Mouse (Mus musculus) CH12.LX (cell line): ENCODE results near the gene Macrod2. TPM values are rescaled to one million over a fixed set of nuclear protein-coding genes. Genes with fewer than 3 reads are reported as not detected.

ENCODE experiments used
- DNase-seq: peaks from one replicate; pipeline ENCODE4 v3.0.0-alpha.2; 2013; ENCODE audit errors: extremely low read depth
- H3K27ac ChIP-seq: 2 replicates; pipeline ENCODE4 v1.5.1; 2012; ENCODE audit warnings: low read depth, mild to moderate bottlenecking, control low read depth, moderate library complexity; ENCODE audit not compliant: insufficient read depth
- H3K27me3 ChIP-seq: replicated peaks from 2 replicates; pipeline ENCODE3; 2012; ENCODE audit warnings: inconsistent platforms
- H3K36me3 ChIP-seq, 2 experiments: replicated peaks in 1 of 2; 2 replicates each; pipeline versions ENCODE3 to v1.6.1; 2012; ENCODE audit warnings: inconsistent platforms in 1 of 2, low read length in 1 of 2, mild to moderate bottlenecking in 1 of 2, mixed read lengths in 1 of 2, moderate library complexity in 1 of 2; ENCODE audit not compliant: control insufficient read depth in 1 of 2, insufficient read depth in 1 of 2
- H3K4me1 ChIP-seq, 2 experiments: 2 replicates each; pipeline ENCODE4 v1.6.1; 2012; ENCODE audit warnings: inconsistent platforms in 1 of 2, moderate library complexity in 1 of 2; ENCODE audit not compliant: insufficient read depth in 2 of 2, control insufficient read depth in 1 of 2
- H3K4me2 ChIP-seq: 2 replicates; pipeline ENCODE4 v1.6.1; 2012; ENCODE audit warnings: low read depth, mild to moderate bottlenecking, control low read depth; ENCODE audit not compliant: poor library complexity, insufficient read depth, severe bottlenecking
- H3K4me3 ChIP-seq, 3 experiments: fragments of 150-350 bp in 1 of 3; sonication (generic) in 1 of 3; replicated peaks in 1 of 3; 2 replicates each; pipeline versions ENCODE3 to v1.5.1; 2011 to 2012; ENCODE audit warnings: low read depth in 2 of 3, low read length in 2 of 3, mild to moderate bottlenecking in 2 of 3, moderate library complexity in 2 of 3, control low read depth in 1 of 3, improper control_type of control experiment in 1 of 3, inconsistent platforms in 1 of 3, mixed read lengths in 1 of 3; ENCODE audit not compliant: poor library complexity in 1 of 3
- H3K79me2 ChIP-seq: replicated peaks from 2 replicates; pipeline ENCODE4 v1.6.1; 2012; ENCODE audit warnings: mild to moderate bottlenecking, moderate library complexity; ENCODE audit not compliant: control insufficient read depth, poor library complexity, insufficient read depth, severe bottlenecking; ENCODE audit errors: extremely low read depth
- H3K9ac ChIP-seq: 2 replicates; pipeline ENCODE4 v1.6.1; 2012; ENCODE audit warnings: low read depth, mild to moderate bottlenecking, control low read depth, moderate library complexity; ENCODE audit not compliant: insufficient read depth
- H3K9me3 ChIP-seq: replicated peaks from 2 replicates; pipeline ENCODE3; 2012; ENCODE audit warnings: low read length, inconsistent platforms, mixed read lengths
- BHLHE40 ChIP-seq: IDR thresholded peaks from 2 replicates; pipeline ENCODE4 v1.6.1; 2011; ENCODE audit warnings: mild to moderate bottlenecking, low read depth, low read length, improper control_type of control experiment
- CHD2 ChIP-seq: IDR thresholded peaks from 2 replicates; pipeline ENCODE4 v1.6.1; 2011; ENCODE audit warnings: low read length, improper control_type of control experiment
- ELF1 ChIP-seq: IDR thresholded peaks from 2 replicates; pipeline ENCODE4 v1.6.1; 2014; ENCODE audit warnings: low read depth, mild to moderate bottlenecking, inconsistent platforms, low read length, improper control_type of control experiment
- EP300 ChIP-seq: IDR thresholded peaks from 2 replicates; pipeline ENCODE4 v1.6.1; 2011; ENCODE audit warnings: low read length, improper control_type of control experiment
- HCFC1 ChIP-seq: IDR thresholded peaks from 2 replicates; pipeline ENCODE4 v1.6.1; 2012; ENCODE audit warnings: low read depth, mild to moderate bottlenecking, inconsistent platforms, low read length, improper control_type of control experiment
- JUN ChIP-seq: IDR thresholded peaks from 2 replicates; pipeline ENCODE4 v1.6.1; 2011; ENCODE audit warnings: low read depth, mild to moderate bottlenecking, low read length, improper control_type of control experiment, moderate library complexity; ENCODE audit not compliant: insufficient read depth
- JUND ChIP-seq: conservative IDR thresholded peaks from 2 replicates; pipeline ENCODE4 v1.6.1; 2011; ENCODE audit warnings: low read depth, low read length, improper control_type of control experiment
- KAT2A ChIP-seq: IDR thresholded peaks from 2 replicates; pipeline ENCODE4 v1.6.1; 2012; ENCODE audit warnings: low read length, improper control_type of control experiment, inconsistent platforms; ENCODE audit not compliant: insufficient replicate concordance
- MEF2A ChIP-seq: IDR thresholded peaks from 2 replicates; pipeline ENCODE4 v1.6.1; 2014; ENCODE audit warnings: low read depth, mild to moderate bottlenecking, inconsistent platforms, low read length, improper control_type of control experiment, borderline replicate concordance
- MXI1 ChIP-seq: IDR thresholded peaks from 2 replicates; pipeline ENCODE4 v1.6.1; 2011; ENCODE audit warnings: mild to moderate bottlenecking, low read depth, low read length, improper control_type of control experiment
- MYC ChIP-seq: IDR thresholded peaks from 2 replicates; pipeline ENCODE4 v1.6.1; 2011; ENCODE audit warnings: low read depth, mild to moderate bottlenecking, improper control_type of control experiment, low read length
- PAX5 ChIP-seq: IDR thresholded peaks from 2 replicates; pipeline ENCODE4 v1.6.1; 2012; ENCODE audit warnings: low read length, inconsistent platforms, mixed read lengths
- RAD21 ChIP-seq: IDR thresholded peaks from 2 replicates; pipeline ENCODE4 v1.6.1; 2011; ENCODE audit warnings: low read depth, mild to moderate bottlenecking, low read length, improper control_type of control experiment, moderate library complexity
- RCOR1 ChIP-seq: conservative IDR thresholded peaks from 2 replicates; pipeline ENCODE4 v1.6.1; 2012; ENCODE audit warnings: low read depth, mild to moderate bottlenecking, inconsistent platforms, low read length, improper control_type of control experiment
- SIN3A ChIP-seq: IDR thresholded peaks from 2 replicates; pipeline ENCODE4 v1.6.1; 2012; ENCODE audit warnings: low read length, improper control_type of control experiment, inconsistent platforms
- SMC3 ChIP-seq: IDR thresholded peaks from 2 replicates; pipeline ENCODE4 v1.6.1; 2011; ENCODE audit warnings: low read depth, low read length, improper control_type of control experiment
- TBP ChIP-seq: conservative IDR thresholded peaks from 2 replicates; pipeline ENCODE4 v1.6.1; 2011; ENCODE audit warnings: low read depth, low read length, improper control_type of control experiment
- TCF12 ChIP-seq: IDR thresholded peaks from 2 replicates; pipeline ENCODE4 v1.6.1; 2014; ENCODE audit warnings: low read depth, mild to moderate bottlenecking, inconsistent platforms, low read length, improper control_type of control experiment
- USF1 ChIP-seq: IDR thresholded peaks from 2 replicates; pipeline ENCODE4 v1.6.1; 2014; ENCODE audit warnings: low read depth, mild to moderate bottlenecking, inconsistent platforms, low read length, improper control_type of control experiment
- ZKSCAN1 ChIP-seq: IDR thresholded peaks from 2 replicates; pipeline ENCODE4 v1.6.1; 2012; ENCODE audit warnings: low read depth, inconsistent platforms, low read length, improper control_type of control experiment, borderline replicate concordance
- ZMIZ1 ChIP-seq: IDR thresholded peaks from 2 replicates; pipeline ENCODE4 v1.6.1; 2012; ENCODE audit warnings: low read depth, mild to moderate bottlenecking, inconsistent platforms, low read length, improper control_type of control experiment
- ZNF384 ChIP-seq: IDR thresholded peaks from 2 replicates; pipeline ENCODE4 v1.6.1; 2012; ENCODE audit warnings: low read depth, low read length, improper control_type of control experiment, inconsistent platforms
- dilution Hi-C: fragments of 300-500 bp; cut with MboI; formaldehyde crosslinking; loops from 2 replicates; pipeline ENCODE4 v1.14.3; 2020; ENCODE audit warnings: low sequenced_read_pairs; ENCODE audit not compliant: extremely low pct_unique_long_range_greater_than_20kb, extremely low pct_ligation_motif_present
- in situ Hi-C: fragments of 300-500 bp; cut with MboI; formaldehyde crosslinking; loops from 3 replicates; pipeline ENCODE4 v1.14.3; 2019; ENCODE audit warnings: low sequenced_read_pairs, low pct_ligation_motif_present, low pct_unique_long_range_greater_than_20kb, mixed read lengths
- polyA plus RNA-seq: library from polyadenylated mRNA; unstranded; fragments of >175 nt; gene quantifications from 2 replicates; pipeline ENCODE4 v1.2.1, GENCODE M21; 2012; ENCODE audit warnings: low read depth; ENCODE audit not compliant: insufficient read length
- total RNA-seq, 2 experiments: library from RNA; depleted of rRNA; stranded (reverse); fragments of 300-350 nt in 1 of 2; fragments of >200 nt in 1 of 2; gene quantifications; 2 replicates each; pipeline ENCODE4 v1.2.3; 2012 to 2014

Macrod2 gene
- total and polyA plus RNA-seq, 3 experiments, result not detected

GRCm38 (mm10) chr2:141551701-141552100 lies 1156.6 kb downstream of the Macrod2 start:
- no peaks in the 10 kb centered on the region for H3K4me1 ChIP-seq
- in situ Hi-C loops, result no loop called here
- H3K4me3 ChIP-seq, result no peak overlapping the region

GRCm38 (mm10) chr2:141556747-141557146 lies 1161.6 kb downstream of the Macrod2 start:
- Histone ChIP-seq H3K9me3 (peaks cover 49% of the 10 kb centered on the region), H3K9ac (no peak overlapping the region), H3K4me1 (no peaks in the 10 kb centered on the region), H3K79me2 (no peaks in the 10 kb centered on the region), H3K27me3 (no peaks in the 10 kb centered on the region), H3K4me2 (no peak overlapping the region), H3K4me3 (no peak overlapping the region), H3K36me3 (no peaks in the 10 kb centered on the region), H3K27ac (no peak overlapping the region)
- TF ChIP-seq CHD2, result no peak
- no peak for TF ChIP-seq MYC
- no peak for TF ChIP-seq TCF12
- TF ChIP-seq BHLHE40, result no peak
- no peak for TF ChIP-seq ZMIZ1
- no peak for TF ChIP-seq RCOR1
- TF ChIP-seq MXI1, result no peak
- no peak for TF ChIP-seq ELF1
- no peak for TF ChIP-seq JUND
- TF ChIP-seq MEF2A, result no peak
- TF ChIP-seq KAT2A, result no peak
- TF ChIP-seq ZKSCAN1, result no peak
- TF ChIP-seq EP300, result no peak
- no peak for TF ChIP-seq ZNF384
- TF ChIP-seq JUN, result no peak
- no peak for TF ChIP-seq TBP
- no peak for TF ChIP-seq RAD21
- no peak for TF ChIP-seq PAX5
- TF ChIP-seq SMC3, result no peak
- in situ Hi-C loops, result no loop called here
- DNase-seq, result no peak
- dilution Hi-C loops, result no loop called here

More at GRCm38 (mm10) chr2:141551701-141552100, 1156.6 kb downstream of the Macrod2 start:
- dilution Hi-C loops, result no loop called here
- no peak overlapping the region for H3K4me2 ChIP-seq
- H3K27me3 ChIP-seq, result no peaks in the 10 kb centered on the region
- H3K79me2 ChIP-seq, result no peaks in the 10 kb centered on the region
- H3K27ac ChIP-seq, result no peak overlapping the region
- TF ChIP-seq HCFC1 (no peak), RCOR1 (no peak), MYC (no peak), ZKSCAN1 (no peak), USF1 (no peak), JUN (no peak), ELF1 (no peak), SIN3A (no peak)
- no peak for DNase-seq
- no peaks in the 10 kb centered on the region for H3K36me3 ChIP-seq
- no peak overlapping the region for H3K9ac ChIP-seq
- H3K9me3 ChIP-seq, result peaks cover 31% of the 10 kb centered on the region
